ENCODE assay signal across 7 mouse cellular contexts in the genomic region with DNA sequence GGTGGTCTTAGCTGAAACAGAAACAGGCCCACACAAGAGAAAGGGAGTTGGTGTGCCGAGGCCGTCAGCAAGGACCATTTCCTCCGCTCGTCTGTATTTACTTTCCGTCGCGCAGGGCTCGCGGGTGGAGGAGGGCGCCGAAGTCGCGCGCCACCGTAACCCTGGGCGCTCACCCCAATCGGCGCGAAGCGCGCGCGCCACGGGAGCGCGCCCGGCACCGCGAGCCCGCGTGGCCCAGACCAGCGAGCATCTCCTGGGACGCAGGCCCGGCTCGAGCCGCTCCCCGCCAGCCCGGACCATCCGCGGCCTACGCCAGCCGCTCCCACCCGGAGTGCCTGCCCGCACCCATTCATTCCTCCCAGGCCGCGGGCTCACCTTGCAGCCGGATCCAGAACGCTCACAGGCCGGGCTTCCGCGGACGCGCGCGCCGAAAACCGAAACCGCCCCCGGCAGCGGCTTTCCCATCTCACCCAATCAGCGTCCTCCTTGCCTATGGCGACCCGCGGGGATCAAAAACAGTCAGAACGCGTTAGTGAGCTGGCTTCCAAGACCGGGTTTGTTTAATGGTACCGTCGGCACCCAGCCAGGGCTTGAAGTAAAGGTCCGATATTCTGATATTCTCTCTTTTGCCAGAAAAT. TPM values are rescaled to one million over a fixed set of nuclear protein-coding genes. Genes with fewer than 3 reads are reported as not detected.
DNase-seq lines count a peak whose midpoint lies in the region; ATAC-seq lines count a peak whose summit lies in the region.

A gene (minus strand): TSS at position 468 of the 638 bp plus-strand sequence.

- H3K4me3 ChIP-seq in intestine, embryonic 16.5 days (ENCODE audit: low read length) = peak within 1 kb of the TSS; percentile 86
- peak within 1 kb of the TSS; percentile 64 for H3K4me3 ChIP-seq in midbrain, embryonic 11.5 days (ENCODE audit: low read depth, low read length)

- WGBS in intestine, embryonic 16.5 days = under 1% methylated on average over 67 of the region's 70 CpGs
- WGBS in midbrain, embryonic 11.5 days = under 1% methylated on average over 63 of the region's 70 CpGs

- peak within 1 kb of the TSS; percentile 51 for H3K4me2 ChIP-seq in intestine, embryonic 16.5 days (ENCODE audit: low read depth, low read length)
- peak within 1 kb of the TSS; percentile 52 for H3K4me2 ChIP-seq in midbrain, embryonic 11.5 days

- H3K9ac ChIP-seq in intestine, embryonic 16.5 days (ENCODE audit: low read depth, low read length) = peak within 1 kb of the TSS; percentile 89
- H3K9ac ChIP-seq in midbrain, embryonic 11.5 days (ENCODE audit: low read length) = peak within 1 kb of the TSS; percentile 84

- H3K9me3 ChIP-seq in intestine, embryonic 16.5 days (ENCODE audit: control insufficient read depth, low read length) = no peaks in the 10 kb centered on the region
- no peaks in the 10 kb centered on the region for H3K9me3 ChIP-seq in midbrain, embryonic 11.5 days (ENCODE audit: control insufficient read depth, low read length)

- peak within 1 kb of the TSS; percentile 98 for H3K27ac ChIP-seq in intestine, embryonic 16.5 days (ENCODE audit: low read length)
- H3K27ac ChIP-seq in midbrain, embryonic 11.5 days (ENCODE audit: low read depth, low read length) = peak within 1 kb of the TSS; percentile 93

- intact Hi-C loops in left cerebral cortex, postnatal 36 days (cut with DNase I) = loop anchor here (2.0 to 5.0 kb wide), 2 partner anchors 208 to 472 kb away; a partner anchor contains a TSS

- H3K4me1 ChIP-seq in intestine, embryonic 16.5 days (ENCODE audit: control insufficient read depth, insufficient read depth, low read length) = peaks cover 16% of the 10 kb centered on the region
- no peaks in the 10 kb centered on the region for H3K4me1 ChIP-seq in midbrain, embryonic 11.5 days (ENCODE audit: control insufficient read depth, insufficient read depth, low read length)

- ATAC-seq in intestine, embryonic 16.5 days = peak; percentile 93
- ATAC-seq in midbrain, embryonic 11.5 days (ENCODE audit: low FRiP score) = peak; percentile 95

- no peaks in the 10 kb centered on the region for H3K27me3 ChIP-seq in intestine, embryonic 16.5 days (replicated peaks; ENCODE audit: control insufficient read depth, insufficient read depth, low read length)
- H3K27me3 ChIP-seq in midbrain, embryonic 11.5 days (ENCODE audit: control insufficient read depth, insufficient read depth, low read length) = no peaks in the 10 kb centered on the region

- H3K36me3 ChIP-seq in intestine, embryonic 16.5 days (ENCODE audit: control insufficient read depth, insufficient read depth, low read length) = no peaks in the 10 kb centered on the region
- no peaks in the 10 kb centered on the region for H3K36me3 ChIP-seq in midbrain, embryonic 11.5 days (ENCODE audit: control insufficient read depth, insufficient read depth, low read length)

- DNase-seq in adrenal gland, adult 8-10 months = peak; percentile 96
- DNase-seq in embryo, embryonic 9.5 days (ENCODE audit: extremely low spot score) = peak; percentile 98
- peak; percentile 95 to 98 for DNase-seq in gastrocnemius, postnatal 4 days (ENCODE audit: low spot score in 2 of 2)
- peak; percentile 98 to 99 for DNase-seq in left cerebral cortex, postnatal 36 days (ENCODE audit: low spot score in 2 of 2)
- DNase-seq in midbrain, embryonic 11.5 days (ENCODE audit: low spot score, missing footprints) = peak; percentile 100
- peak; percentile 94 for DNase-seq in skeletal muscle tissue, adult 2 months (ENCODE audit: low read depth, low spot score)

RNA-seq across cellular contexts. Expression of the gene that starts here (rescaled TPM):
- total RNA-seq in adrenal gland, adult 8-10 months (2022) = 100 to 1,000 TPM; 129 to 159 (median 151) TPM
- 100 to 1,000 TPM; 159 to 179 TPM for total RNA-seq in gastrocnemius, postnatal 4 days (2021)
- polyA plus RNA-seq in intestine, embryonic 16.5 days (2015; fragmentation: Nextera tagmentation; extraction: Ambion mirVana) = 148 and 163 TPM in 2 replicates
- total RNA-seq in left cerebral cortex, postnatal 36 days (2021) = 10 to 100 TPM; 49.1 to 56.8 TPM
- polyA plus RNA-seq in midbrain, embryonic 11.5 days (2014; fragmentation: Nextera tagmentation; extraction: Ambion mirVana) = 237 and 253 TPM in 2 replicates

Comparison
In these comparisons a context has a peak if more than half of its experiments do, and no peak if none do; other contexts are left out.
1. Peak in every context shown above with its lines: DNase-seq, ATAC-seq, H3K4me3 ChIP-seq and H3K27ac ChIP-seq.